Mouse (Mus musculus) hindbrain, embryonic 10.5 days (tissue): ENCODE measurements around the gene Rpl10. TPM values are rescaled to one million over a fixed set of nuclear protein-coding genes. Genes with fewer than 3 reads are reported as not detected.

Experiments used
- DNase-seq: peaks from one replicate; pipeline ENCODE4 v3.0.0-alpha.2; 2017; ENCODE audit warnings: low spot score
- H3K27ac ChIP-seq: fragments of 300-500 bp; sonication (generic); 2 replicates; pipeline ENCODE4 v1.5.1; 2016; ENCODE audit warnings: mild to moderate bottlenecking, moderate library complexity
- H3K27me3 ChIP-seq: fragments of 300-500 bp; sonication (generic); 2 replicates; pipeline ENCODE4 v1.6.1; 2016; ENCODE audit warnings: mild to moderate bottlenecking; ENCODE audit not compliant: poor library complexity, insufficient read depth, severe bottlenecking
- H3K36me3 ChIP-seq: fragments of 300-500 bp; sonication (generic); 2 replicates; pipeline ENCODE4 v1.6.1; 2016; ENCODE audit warnings: mild to moderate bottlenecking, moderate library complexity
- H3K4me1 ChIP-seq: fragments of 300-500 bp; sonication (generic); replicated peaks from 2 replicates; pipeline ENCODE4 v1.6.1; 2016; ENCODE audit warnings: mild to moderate bottlenecking
- H3K4me3 ChIP-seq: fragments of 300-500 bp; sonication (generic); 2 replicates; pipeline ENCODE4 v1.5.1; 2016; ENCODE audit warnings: mild to moderate bottlenecking, moderate library complexity
- H3K9me3 ChIP-seq: fragments of 300-500 bp; sonication (generic); 2 replicates; pipeline ENCODE4 v1.6.1; 2016; ENCODE audit warnings: mild to moderate bottlenecking, moderate library complexity
- WGBS: fragments of 180-500 bp; shearing (Covaris S2); methylation state at CpG from one replicate; pipeline ENCODE4 v1.1.7; 2016; 5-methylcytosine and 5-hydroxymethylcytosine counted together
- polyA plus RNA-seq: library from polyadenylated mRNA; unstranded; fragments of >200 nt; fragmentation: Nextera tagmentation; extraction: Ambion mirVana; gene quantifications from 2 replicates; pipeline ENCODE4 v1.2.1, GENCODE M21; 2016

The Rpl10 gene
- polyA plus RNA-seq, 1 experiment from 2014 or later, result 697 TPM

- 19% methylated on average over 39 of the region's 39 CpGs for WGBS
- peak; percentile 88 for DNase-seq
- Histone ChIP-seq H3K4me3 (peak within 1 kb of the TSS; percentile 66), H3K4me1 (peaks cover 12% of the 10 kb centered on the region), H3K9me3 (no peaks in the 10 kb centered on the region; the same call in 1 of the 2 replicates), H3K36me3 (peaks cover 28% of the 10 kb centered on the region), H3K27me3 (peaks cover 6% of the 10 kb centered on the region; the same call in 1 of the 2 replicates), H3K27ac (peak within 1 kb of the TSS; percentile 92)
Observed at GRCm38 (mm10) chrX:74254153-74254887, 16.3 kb upstream of the Rpl10 start, which contains the start of gene Emd. Emd (plus strand) TSS chrX:74254687.

GRCm38 (mm10) chrX:74254888-74255565 is 15.6 kb upstream of the Rpl10 start:
- Histone ChIP-seq H3K36me3 (peaks cover 31% of the 10 kb centered on the region), H3K4me1 (peaks cover 5% of the 10 kb centered on the region), H3K27me3 (peaks cover 6% of the 10 kb centered on the region; the same call in 1 of the 2 replicates), H3K9me3 (no peaks in the 10 kb centered on the region), H3K4me3 (peak overlapping the region; percentile 66), H3K27ac (peak overlapping the region; percentile 92)
- 27% methylated on average over 31 of the region's 31 CpGs for WGBS
- no peak for DNase-seq

- DNase-seq, result no peak
- no peak overlapping the region for H3K4me3 ChIP-seq
- H3K9me3 ChIP-seq, result no peaks in the 10 kb centered on the region
- no peaks in the 10 kb centered on the region for H3K27me3 ChIP-seq
- peaks cover 35% of the 10 kb centered on the region for H3K36me3 ChIP-seq
- peaks cover 5% of the 10 kb centered on the region for H3K4me1 ChIP-seq
- no peak overlapping the region for H3K27ac ChIP-seq
- 95% methylated on average over 3 of the region's 3 CpGs for WGBS
Observed at GRCm38 (mm10) chrX:74257746-74258145, 12.9 kb upstream of the Rpl10 start.

- Histone ChIP-seq H3K4me1 (peaks cover 4% of the 10 kb centered on the region), H3K27me3 (no peaks in the 10 kb centered on the region), H3K27ac (peak overlapping the region; percentile 94), H3K9me3 (no peaks in the 10 kb centered on the region), H3K36me3 (peaks cover 14% of the 10 kb centered on the region), H3K4me3 (peak overlapping the region; percentile 62)
- WGBS, result 24% methylated on average over 3 of the region's 3 CpGs
- no peak for DNase-seq
Observed at GRCm38 (mm10) chrX:74269736-74270061, 913 bp upstream of the Rpl10 start.

- WGBS, result 15% methylated on average over 27 of the region's 27 CpGs
- H3K27me3 ChIP-seq, result no peaks in the 10 kb centered on the region
- peak overlapping the region; percentile 62 for H3K4me3 ChIP-seq
- peaks cover 4% of the 10 kb centered on the region for H3K4me1 ChIP-seq
- DNase-seq, result peak; percentile 30
- H3K36me3 ChIP-seq, result peaks cover 14% of the 10 kb centered on the region
- peak overlapping the region; percentile 94 for H3K27ac ChIP-seq
- no peaks in the 10 kb centered on the region for H3K9me3 ChIP-seq
Observed at GRCm38 (mm10) chrX:74270902-74271551, 415 bp downstream of the Rpl10 start.

- Histone ChIP-seq H3K27me3 (no peaks in the 10 kb centered on the region), H3K4me3 (peak overlapping the region; percentile 6; the same call in 1 of the 2 replicates), H3K36me3 (peaks cover 14% of the 10 kb centered on the region), H3K27ac (no peak overlapping the region), H3K4me1 (peaks cover 4% of the 10 kb centered on the region), H3K9me3 (no peaks in the 10 kb centered on the region)
- WGBS, result 29% methylated on average over 10 of the region's 10 CpGs
- DNase-seq, result peak; percentile 10
Observed at GRCm38 (mm10) chrX:74273422-74274322, 3.1 kb downstream of the Rpl10 start.

- Histone ChIP-seq H3K4me3 (no peak overlapping the region), H3K27me3 (no peaks in the 10 kb centered on the region), H3K36me3 (peaks cover 5% of the 10 kb centered on the region; the same call in 1 of the 2 replicates), H3K27ac (no peak overlapping the region), H3K9me3 (no peaks in the 10 kb centered on the region), H3K4me1 (peaks cover under 1% of the 10 kb centered on the region; the same call in 1 of the 2 replicates)
- no peak for DNase-seq
- WGBS, result 76% methylated on average over 8 of the region's 8 CpGs
Observed at GRCm38 (mm10) chrX:74277916-74278315, 7.3 kb downstream of the Rpl10 start.

GRCm38 (mm10) chrX:74281041-74281731 is 10.6 kb downstream of the Rpl10 start:
- peak overlapping the region; percentile 88 for H3K27ac ChIP-seq
- H3K4me3 ChIP-seq, result peak overlapping the region; percentile 69
- H3K4me1 ChIP-seq, result peaks cover 12% of the 10 kb centered on the region
- no peak for DNase-seq
- H3K9me3 ChIP-seq, result no peaks in the 10 kb centered on the region
- H3K27me3 ChIP-seq, result no peaks in the 10 kb centered on the region
- 19% methylated on average over 14 of the region's 14 CpGs for WGBS
- H3K36me3 ChIP-seq, result no peaks in the 10 kb centered on the region

GRCm38 (mm10) chrX:74281732-74282394 is 11.3 kb downstream of the Rpl10 start, which contains the start of the genes Taz and Dnase1l1:
Taz (plus strand) TSS chrX:74281912.
Dnase1l1 (minus strand) TSS chrX:74282337.
- peak; percentile 58 for DNase-seq
- H3K36me3 ChIP-seq, result no peaks in the 10 kb centered on the region
- H3K27ac ChIP-seq, result peak within 1 kb of the TSS; percentile 88
- H3K27me3 ChIP-seq, result no peaks in the 10 kb centered on the region
- WGBS, result 16% methylated on average over 16 of the region's 16 CpGs
- H3K4me1 ChIP-seq, result peaks cover 12% of the 10 kb centered on the region
- H3K4me3 ChIP-seq, result peak within 1 kb of the TSS; percentile 69
- H3K9me3 ChIP-seq, result no peaks in the 10 kb centered on the region

- DNase-seq, result peak; percentile 81
- Histone ChIP-seq H3K4me1 (peaks cover 12% of the 10 kb centered on the region), H3K9me3 (no peaks in the 10 kb centered on the region), H3K27me3 (no peaks in the 10 kb centered on the region), H3K27ac (peak overlapping the region; percentile 88), H3K4me3 (peak overlapping the region; percentile 69), H3K36me3 (no peaks in the 10 kb centered on the region)
- 17% methylated on average over 39 of the region's 39 CpGs for WGBS
Observed at GRCm38 (mm10) chrX:74282395-74283091, 11.9 kb downstream of the Rpl10 start.

- no peaks in the 10 kb centered on the region for H3K27me3 ChIP-seq
- H3K27ac ChIP-seq, result peak overlapping the region; percentile 88
- 43% methylated on average over 5 of the region's 5 CpGs for WGBS
- H3K4me3 ChIP-seq, result peak overlapping the region; percentile 69
- no peaks in the 10 kb centered on the region for H3K9me3 ChIP-seq
- H3K36me3 ChIP-seq, result peaks cover 3% of the 10 kb centered on the region
- DNase-seq, result no peak
- H3K4me1 ChIP-seq, result peaks cover 12% of the 10 kb centered on the region
Observed at GRCm38 (mm10) chrX:74283092-74283437, 12.5 kb downstream of the Rpl10 start.
